Mouse (Mus musculus): Measurements from ENCODE around the gene Ctsl. TPM values are rescaled to one million over a fixed set of nuclear protein-coding genes. Genes with fewer than 3 reads are reported as not detected.

Ctsl gene
- polyA plus RNA-seq, 1 experiment: 150 TPM

DNA sequence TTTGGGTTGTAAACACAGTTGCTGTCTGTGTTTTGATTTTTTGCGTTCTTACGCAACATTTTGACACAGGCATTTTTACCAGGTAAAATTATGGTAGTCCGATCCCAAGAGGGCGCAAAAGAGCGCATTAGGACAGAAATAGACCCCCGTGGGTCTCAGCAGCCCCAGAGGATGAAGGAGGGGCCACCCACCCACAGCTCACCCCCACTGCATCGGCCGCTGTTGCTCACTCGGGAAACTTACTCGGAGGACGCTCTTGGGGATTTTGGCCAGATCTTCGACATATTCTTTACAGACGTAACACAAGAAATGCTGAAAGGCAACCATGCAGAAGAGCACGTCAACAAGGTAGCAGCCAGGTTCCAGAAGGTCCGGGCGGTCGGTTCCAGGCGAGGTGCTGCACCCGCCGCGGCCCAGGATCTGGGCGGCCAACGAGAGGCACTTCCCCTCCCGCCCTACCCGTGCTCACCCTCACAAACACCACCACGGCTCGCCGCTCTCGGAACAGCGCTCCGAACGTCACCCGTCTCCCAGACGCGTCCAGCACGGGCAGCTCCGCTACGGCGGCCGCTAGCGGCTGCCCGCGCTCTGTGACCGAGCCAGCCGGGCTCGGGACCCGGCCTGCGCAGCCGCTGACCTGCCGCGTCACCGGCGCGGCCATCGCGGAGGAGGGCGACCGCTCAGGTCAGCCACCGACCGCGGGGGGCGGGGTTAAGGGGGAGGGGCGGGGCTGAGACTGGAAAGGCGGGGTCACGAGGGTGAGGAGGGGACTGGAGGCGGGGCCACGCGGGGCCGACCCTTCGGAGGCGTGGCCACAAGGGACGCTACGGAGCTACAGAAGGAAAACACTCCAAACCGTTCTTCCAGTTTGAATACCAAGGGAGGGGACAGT is 58.4 kb downstream of the Ctsl start, which contains the start of gene Aaed1:
Aaed1 (minus strand) TSS at position 687 of the 892 bp plus-strand sequence.
- WGBS: under 1% methylated on average over 65 of the region's 74 CpGs
- peak; percentile 72 for TF ChIP-seq POLR2A (IDR thresholded peaks at IDR 0.05; ENCODE audit: borderline replicate concordance, insufficient read depth, low read length)
- TF ChIP-seq CTCF (IDR thresholded peaks at IDR 0.05; ENCODE audit: borderline replicate concordance, insufficient read depth, low read depth, low read length): peak; percentile 45; the same call in 1 of the 2 replicates
- DNase-seq: peak; percentile 91 to 92
- H3K27ac ChIP-seq (ENCODE audit: insufficient read depth, low read length): peak within 1 kb of the TSS; percentile 89
- H3K27me3 ChIP-seq (ENCODE audit: control insufficient read depth, insufficient read depth, low read length): no peaks in the 10 kb centered on the region
- peak within 1 kb of the TSS; percentile 91 for H3K4me3 ChIP-seq (replicated peaks; ENCODE audit: insufficient read depth, low read depth, low read length)
- H3K4me1 ChIP-seq (ENCODE audit: control insufficient read depth, insufficient read depth, low read length): peaks cover 13% of the 10 kb centered on the region

DNA sequence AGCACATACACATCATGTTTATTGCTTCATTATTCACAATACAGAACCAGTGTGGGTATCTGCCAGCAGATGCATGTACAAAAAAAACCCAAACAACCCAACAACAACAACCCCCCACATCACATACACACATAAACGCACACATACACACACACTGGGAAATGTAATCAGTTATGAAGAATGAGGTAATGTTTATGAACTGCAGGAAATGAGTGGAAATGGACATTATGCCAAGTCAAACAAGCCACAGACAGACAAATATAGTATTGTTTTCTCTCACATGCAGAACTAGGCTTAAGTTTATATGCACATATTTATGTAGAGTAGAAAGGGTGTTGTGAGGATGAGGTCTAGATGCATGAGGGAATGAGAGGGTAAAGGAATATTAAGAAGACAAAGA is 59.4 kb downstream of the Ctsl start:
- peak overlapping the region; percentile 91 for H3K4me3 ChIP-seq (replicated peaks; ENCODE audit: insufficient read depth, low read depth, low read length)
- peaks cover 17% of the 10 kb centered on the region for H3K4me1 ChIP-seq (ENCODE audit: control insufficient read depth, insufficient read depth, low read length)
- no peak overlapping the region for H3K27ac ChIP-seq (ENCODE audit: insufficient read depth, low read length)
- no peaks in the 10 kb centered on the region for H3K27me3 ChIP-seq (ENCODE audit: control insufficient read depth, insufficient read depth, low read length)
- DNase-seq: no peak
- 11% methylated on average over 1 of the region's 1 CpGs for WGBS
- TF ChIP-seq POLR2A (IDR thresholded peaks at IDR 0.05; ENCODE audit: borderline replicate concordance, insufficient read depth, low read length): no peak
- TF ChIP-seq CTCF (IDR thresholded peaks at IDR 0.05; ENCODE audit: borderline replicate concordance, insufficient read depth, low read depth, low read length): no peak

DNA sequence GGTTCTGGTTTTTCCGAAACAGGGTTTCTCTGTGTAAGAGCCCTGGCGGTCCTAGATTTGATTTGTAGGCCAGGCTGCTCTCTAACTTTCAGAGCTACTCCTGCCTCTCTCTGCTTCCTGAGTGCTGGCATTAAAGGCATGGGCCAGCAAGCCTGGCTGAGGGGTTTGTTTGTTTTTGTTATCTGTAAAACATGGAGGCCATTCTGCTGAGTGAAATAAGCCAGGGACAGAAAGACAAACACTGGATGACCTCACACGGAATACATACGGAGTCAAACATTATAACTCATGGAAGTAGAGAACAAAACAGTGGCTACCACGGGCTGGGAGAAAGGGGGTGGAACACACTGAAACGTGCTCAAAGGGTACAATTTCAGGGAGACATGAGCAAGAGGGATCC is 60.1 kb downstream of the Ctsl start:
- DNase-seq: no peak
- TF ChIP-seq POLR2A (IDR thresholded peaks at IDR 0.05; ENCODE audit: borderline replicate concordance, insufficient read depth, low read length): no peak
- TF ChIP-seq CTCF (IDR thresholded peaks at IDR 0.05; ENCODE audit: borderline replicate concordance, insufficient read depth, low read depth, low read length): no peak
- peak overlapping the region; percentile 37 for H3K4me3 ChIP-seq (replicated peaks; ENCODE audit: insufficient read depth, low read depth, low read length)
- WGBS: 91% methylated on average over 6 of the region's 6 CpGs
- no peaks in the 10 kb centered on the region for H3K27me3 ChIP-seq (ENCODE audit: control insufficient read depth, insufficient read depth, low read length)
- no peak overlapping the region for H3K27ac ChIP-seq (ENCODE audit: insufficient read depth, low read length)
- peaks cover 17% of the 10 kb centered on the region for H3K4me1 ChIP-seq (ENCODE audit: control insufficient read depth, insufficient read depth, low read length)

DNA sequence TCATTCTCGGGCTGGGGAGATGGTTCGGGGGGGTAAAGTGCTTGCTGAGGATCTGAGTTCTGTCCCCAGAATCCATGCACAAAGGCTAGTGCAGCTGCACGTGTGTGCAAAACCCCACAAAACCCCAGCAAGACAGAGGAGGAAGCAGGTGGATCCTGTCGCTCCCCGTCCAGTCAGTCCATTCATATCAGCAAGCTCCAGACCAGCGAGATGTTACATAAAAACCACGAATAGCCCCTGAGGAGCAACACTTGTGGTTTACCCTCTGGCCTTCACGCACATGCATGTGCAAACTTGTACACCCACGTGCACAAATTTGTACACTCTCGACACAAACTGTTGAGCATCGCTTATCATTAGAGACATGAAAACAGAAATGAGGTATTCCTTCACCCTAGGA is 60.8 kb downstream of the Ctsl start:
- H3K4me1 ChIP-seq (ENCODE audit: control insufficient read depth, insufficient read depth, low read length): peaks cover 17% of the 10 kb centered on the region
- H3K27ac ChIP-seq (ENCODE audit: insufficient read depth, low read length): no peak overlapping the region
- H3K27me3 ChIP-seq (ENCODE audit: control insufficient read depth, insufficient read depth, low read length): no peaks in the 10 kb centered on the region
- H3K4me3 ChIP-seq (replicated peaks; ENCODE audit: insufficient read depth, low read depth, low read length): peak overlapping the region; percentile 19
- TF ChIP-seq POLR2A (IDR thresholded peaks at IDR 0.05; ENCODE audit: borderline replicate concordance, insufficient read depth, low read length) (no peak), CTCF (IDR thresholded peaks at IDR 0.05; ENCODE audit: borderline replicate concordance, insufficient read depth, low read depth, low read length) (no peak)
- WGBS: 81% methylated on average over 11 of the region's 11 CpGs
- no peak for DNase-seq

Other genes starting within 250 kb of the Ctsl start
- gene Slc35d2, start 241.5 kb downstream of the Ctsl start, polyA plus RNA-seq (2012; rRNA removed): 0.90 and 0.97 TPM in 2 replicates
- 28.9 and 29.9 TPM in 2 replicates for gene Zfp367, start 217.7 kb downstream of the Ctsl start, polyA plus RNA-seq (2012; rRNA removed)
- 187 and 213 TPM in 2 replicates for gene Habp4, start 209.1 kb downstream of the Ctsl start, polyA plus RNA-seq (2012; rRNA removed)
- 15.3 and 17.0 TPM in 2 replicates for gene Cdc14b, start 95.6 kb downstream of the Ctsl start, polyA plus RNA-seq (2012; rRNA removed)
- 18.4 and 21.5 TPM in 2 replicates for gene Aaed1, start 58.2 kb downstream of the Ctsl start, polyA plus RNA-seq (2012; rRNA removed)
- 27.9 and 28.5 TPM in 2 replicates for gene Cdk20, start 61.4 kb upstream of the Ctsl start, polyA plus RNA-seq (2012; rRNA removed)
- 0.19 TPM in 1 of 2 replicates, not detected in the other for gene Fam240b, start 126.9 kb upstream of the Ctsl start, polyA plus RNA-seq (2012; rRNA removed)

Measured in cerebellum, adult 2 months (tissue).